Mouse (Mus musculus): Measurements from ENCODE around the gene Ccdc85a. TPM values are rescaled to one million over a fixed set of nuclear protein-coding genes. Genes with fewer than 3 reads are reported as not detected.

Ccdc85a gene
- polyA plus RNA-seq (2014; fragmentation: Nextera tagmentation; extraction: Ambion mirVana), result 29.3 and 31.0 TPM in 2 replicates

GRCm38 (mm10) chr11:28583911-28584434, at the start of gene Ccdc85a:
Ccdc85a (minus strand) TSS chr11:28584324.
- H3K36me3 ChIP-seq (ENCODE audit: control insufficient read depth, insufficient read depth, low read length), result no peaks in the 10 kb centered on the region
- no peaks in the 10 kb centered on the region; the same call in 1 of the 2 replicates for H3K4me1 ChIP-seq (ENCODE audit: control insufficient read depth, insufficient read depth, low read length)
- WGBS, result under 1% methylated on average over 25 of the region's 25 CpGs

GRCm38 (mm10) chr11:28633571-28634125, 49.5 kb upstream of the Ccdc85a start:
- 45% methylated on average over 1 of the region's 1 CpGs for WGBS
- H3K4me2 ChIP-seq (ENCODE audit: low read length), result no peak overlapping the region
- H3K4me1 ChIP-seq (ENCODE audit: control insufficient read depth, insufficient read depth, low read length), result no peaks in the 10 kb centered on the region
- no peaks in the 10 kb centered on the region for H3K27me3 ChIP-seq (ENCODE audit: control insufficient read depth, insufficient read depth, low read length)
- no peak overlapping the region for H3K27ac ChIP-seq (replicated peaks; ENCODE audit: low read depth, low read length)
- no peaks in the 10 kb centered on the region for H3K36me3 ChIP-seq (ENCODE audit: control insufficient read depth, insufficient read depth, low read length)
- no peak overlapping the region for H3K4me3 ChIP-seq (replicated peaks; ENCODE audit: low read depth, low read length)
- no peak overlapping the region for H3K9ac ChIP-seq (replicated peaks; ENCODE audit: low read length)
- DNase-seq (no peak), ATAC-seq (ENCODE audit: low FRiP score, low TSS enrichment) (no peak)
- H3K9me3 ChIP-seq (ENCODE audit: control insufficient read depth, low read length), result no peaks in the 10 kb centered on the region

More at GRCm38 (mm10) chr11:28583911-28584434, at the start of gene Ccdc85a:
- peak within 1 kb of the TSS; percentile 84 for H3K27ac ChIP-seq (replicated peaks; ENCODE audit: low read depth, low read length)
- peak within 1 kb of the TSS; percentile 74 for H3K4me2 ChIP-seq (ENCODE audit: low read length)
- ATAC-seq (ENCODE audit: low FRiP score, low TSS enrichment), result peak; percentile 96
- H3K9me3 ChIP-seq (ENCODE audit: control insufficient read depth, low read length), result no peaks in the 10 kb centered on the region
- peak within 1 kb of the TSS; percentile 75 for H3K9ac ChIP-seq (replicated peaks; ENCODE audit: low read length)
- DNase-seq, result peak; percentile 95
- H3K27me3 ChIP-seq (ENCODE audit: control insufficient read depth, insufficient read depth, low read length), result peaks cover 12% of the 10 kb centered on the region; the same call in 1 of the 2 replicates
- peak within 1 kb of the TSS; percentile 74 for H3K4me3 ChIP-seq (replicated peaks; ENCODE audit: low read depth, low read length)

GRCm38 (mm10) chr11:28633093-28633492, 49.0 kb upstream of the Ccdc85a start:
- Histone ChIP-seq H3K4me1 (ENCODE audit: control insufficient read depth, insufficient read depth, low read length) (no peaks in the 10 kb centered on the region), H3K27me3 (ENCODE audit: control insufficient read depth, insufficient read depth, low read length) (no peaks in the 10 kb centered on the region), H3K9me3 (ENCODE audit: control insufficient read depth, low read length) (no peaks in the 10 kb centered on the region), H3K36me3 (ENCODE audit: control insufficient read depth, insufficient read depth, low read length) (no peaks in the 10 kb centered on the region), H3K4me2 (ENCODE audit: low read length) (no peak overlapping the region), H3K4me3 (replicated peaks; ENCODE audit: low read depth, low read length) (no peak overlapping the region), H3K9ac (replicated peaks; ENCODE audit: low read length) (no peak overlapping the region), H3K27ac (replicated peaks; ENCODE audit: low read depth, low read length) (no peak overlapping the region)
- DNase-seq (no peak), ATAC-seq (ENCODE audit: low FRiP score, low TSS enrichment) (no peak)
- WGBS, result 98% methylated on average over 1 of the region's 1 CpGs

GRCm38 (mm10) chr11:28630771-28631170, 46.6 kb upstream of the Ccdc85a start:
- Histone ChIP-seq H3K36me3 (ENCODE audit: control insufficient read depth, insufficient read depth, low read length) (no peaks in the 10 kb centered on the region), H3K27me3 (ENCODE audit: control insufficient read depth, insufficient read depth, low read length) (no peaks in the 10 kb centered on the region), H3K9ac (replicated peaks; ENCODE audit: low read length) (no peak overlapping the region), H3K9me3 (ENCODE audit: control insufficient read depth, low read length) (no peaks in the 10 kb centered on the region), H3K4me1 (ENCODE audit: control insufficient read depth, insufficient read depth, low read length) (no peaks in the 10 kb centered on the region), H3K4me2 (ENCODE audit: low read length) (no peak overlapping the region), H3K4me3 (replicated peaks; ENCODE audit: low read depth, low read length) (no peak overlapping the region), H3K27ac (replicated peaks; ENCODE audit: low read depth, low read length) (no peak overlapping the region)
- no peak for ATAC-seq (ENCODE audit: low FRiP score, low TSS enrichment)
- DNase-seq, result no peak
- 85% methylated on average over 2 of the region's 2 CpGs for WGBS

DNA sequence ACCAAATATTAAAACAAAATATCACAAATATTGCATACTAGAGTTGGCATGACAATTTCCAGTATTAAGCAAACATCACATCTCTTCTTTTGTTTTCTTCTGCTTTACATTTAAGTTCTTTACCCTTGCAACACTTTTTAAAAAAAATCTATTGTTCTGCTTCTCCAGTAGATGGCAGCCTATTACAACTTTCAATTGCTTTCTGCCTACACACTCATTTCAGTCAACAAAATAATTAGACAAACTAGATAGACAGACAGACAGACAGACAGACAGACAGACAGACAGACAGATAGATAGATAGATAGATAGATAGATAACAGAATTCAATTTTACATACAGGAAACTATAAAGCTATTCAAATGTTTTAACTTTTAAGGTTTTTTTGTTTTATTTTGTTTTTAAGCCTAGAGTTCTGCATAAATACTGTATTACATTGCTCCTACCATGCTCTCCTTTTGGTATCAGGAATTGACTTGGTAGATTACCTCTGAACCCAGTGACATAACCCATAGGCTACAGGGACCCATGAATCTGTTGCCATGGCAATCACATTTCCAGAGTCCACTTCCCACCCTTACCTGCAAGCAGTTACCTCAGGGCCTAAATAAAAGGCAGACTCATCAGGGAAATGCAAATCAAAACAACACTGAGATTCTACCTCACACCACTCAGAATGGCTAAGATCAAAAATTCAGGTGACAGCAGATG, 26.8 kb upstream of the Ccdc85a start:
- H3K4me1 ChIP-seq (ENCODE audit: control insufficient read depth, insufficient read depth, low read length), result no peaks in the 10 kb centered on the region
- DNase-seq (peak; percentile 69), ATAC-seq (ENCODE audit: low FRiP score, low TSS enrichment) (no peak)
- H3K27me3 ChIP-seq (ENCODE audit: control insufficient read depth, insufficient read depth, low read length), result no peaks in the 10 kb centered on the region
- no peaks in the 10 kb centered on the region for H3K36me3 ChIP-seq (ENCODE audit: control insufficient read depth, insufficient read depth, low read length)
- no peak overlapping the region for H3K9ac ChIP-seq (replicated peaks; ENCODE audit: low read length)
- H3K9me3 ChIP-seq (ENCODE audit: control insufficient read depth, low read length), result no peaks in the 10 kb centered on the region
- no peak overlapping the region for H3K4me3 ChIP-seq (replicated peaks; ENCODE audit: low read depth, low read length)
- no peak overlapping the region for H3K27ac ChIP-seq (replicated peaks; ENCODE audit: low read depth, low read length)
- H3K4me2 ChIP-seq (ENCODE audit: low read length), result no peak overlapping the region

GRCm38 (mm10) chr11:28583138-28583910, 800 bp downstream of the Ccdc85a start:
- peak overlapping the region; percentile 74 for H3K4me3 ChIP-seq (replicated peaks; ENCODE audit: low read depth, low read length)
- H3K4me1 ChIP-seq (ENCODE audit: control insufficient read depth, insufficient read depth, low read length), result no peaks in the 10 kb centered on the region; the same call in 1 of the 2 replicates
- H3K27me3 ChIP-seq (ENCODE audit: control insufficient read depth, insufficient read depth, low read length), result peaks cover 12% of the 10 kb centered on the region; the same call in 1 of the 2 replicates
- under 1% methylated on average over 63 of the region's 63 CpGs for WGBS
- no peaks in the 10 kb centered on the region for H3K9me3 ChIP-seq (ENCODE audit: control insufficient read depth, low read length)
- peak; percentile 60 for ATAC-seq (ENCODE audit: low FRiP score, low TSS enrichment)
- DNase-seq, result no peak
- no peaks in the 10 kb centered on the region for H3K36me3 ChIP-seq (ENCODE audit: control insufficient read depth, insufficient read depth, low read length)
- peak overlapping the region; percentile 84 for H3K27ac ChIP-seq (replicated peaks; ENCODE audit: low read depth, low read length)
- H3K9ac ChIP-seq (replicated peaks; ENCODE audit: low read length), result peak overlapping the region; percentile 75
- peak overlapping the region; percentile 74 for H3K4me2 ChIP-seq (ENCODE audit: low read length)

DNA sequence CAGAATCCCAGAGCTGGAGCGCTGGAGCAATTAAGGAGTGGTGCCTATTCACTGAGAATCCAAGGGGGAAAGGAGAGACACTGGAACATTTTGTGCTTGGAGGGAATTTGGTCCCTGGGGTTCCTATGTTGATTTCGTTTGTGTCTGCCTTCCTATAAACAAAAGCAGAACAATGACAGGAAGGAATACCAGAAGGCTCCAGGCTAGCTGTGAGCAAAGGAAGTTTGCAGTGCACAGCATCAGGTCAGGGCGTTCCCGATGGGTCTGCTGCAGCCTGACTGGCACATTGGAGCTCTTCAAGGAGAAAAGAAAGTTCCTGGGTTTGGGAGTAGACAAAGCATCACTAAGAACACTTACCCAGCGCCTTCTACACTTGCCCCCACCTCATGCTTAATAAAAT, 1.9 kb downstream of the Ccdc85a start:
- H3K4me2 ChIP-seq (ENCODE audit: low read length), result peak overlapping the region; percentile 74
- DNase-seq (peak; percentile 26), ATAC-seq (ENCODE audit: low FRiP score, low TSS enrichment) (no peak)
- peak overlapping the region; percentile 74 for H3K4me3 ChIP-seq (replicated peaks; ENCODE audit: low read depth, low read length)
- H3K27me3 ChIP-seq (ENCODE audit: control insufficient read depth, insufficient read depth, low read length), result peaks cover 12% of the 10 kb centered on the region; the same call in 1 of the 2 replicates
- H3K27ac ChIP-seq (replicated peaks; ENCODE audit: low read depth, low read length), result no peak overlapping the region
- H3K9ac ChIP-seq (replicated peaks; ENCODE audit: low read length), result peak overlapping the region; percentile 75
- H3K9me3 ChIP-seq (ENCODE audit: control insufficient read depth, low read length), result no peaks in the 10 kb centered on the region
- H3K4me1 ChIP-seq (ENCODE audit: control insufficient read depth, insufficient read depth, low read length), result no peaks in the 10 kb centered on the region; the same call in 1 of the 2 replicates
- WGBS, result 11% methylated on average over 5 of the region's 5 CpGs
- no peaks in the 10 kb centered on the region for H3K36me3 ChIP-seq (ENCODE audit: control insufficient read depth, insufficient read depth, low read length)

GRCm38 (mm10) chr11:28572423-28572822, 11.7 kb downstream of the Ccdc85a start:
- no peak overlapping the region for H3K4me2 ChIP-seq (ENCODE audit: low read length)
- whole genome bisulfite sequencing, result 68% methylated on average over 1 of the region's 1 CpGs
- no peak overlapping the region for H3K9ac ChIP-seq (replicated peaks; ENCODE audit: low read length)
- DNase-seq, result peak; percentile 13
- no peak for ATAC-seq (ENCODE audit: low FRiP score, low TSS enrichment)
- H3K4me3 ChIP-seq (replicated peaks; ENCODE audit: low read depth, low read length), result no peak overlapping the region
- no peaks in the 10 kb centered on the region for H3K9me3 ChIP-seq (ENCODE audit: control insufficient read depth, low read length)
- no peak overlapping the region for H3K27ac ChIP-seq (replicated peaks; ENCODE audit: low read depth, low read length)
- H3K4me1 ChIP-seq (ENCODE audit: control insufficient read depth, insufficient read depth, low read length), result no peaks in the 10 kb centered on the region; the same call in 1 of the 2 replicates
- 0 out of 2 replicates have a peak, but pooled peaks cover 4% of the 10 kb centered on the region for H3K36me3 ChIP-seq (ENCODE audit: control insufficient read depth, insufficient read depth, low read length)
- no peaks in the 10 kb centered on the region for H3K27me3 ChIP-seq (ENCODE audit: control insufficient read depth, insufficient read depth, low read length)
